Mouse (Mus musculus): Measurements from ENCODE around the gene Gm884. TPM values are rescaled to one million over a fixed set of nuclear protein-coding genes. Genes with fewer than 3 reads are reported as not detected.
A peak's percentile ranks its signal among the peaks of the same experiment; 100 is the strongest.

Gm884 gene
- polyA plus RNA-seq, 1 experiment from 2014 or later: not detected

DNA sequence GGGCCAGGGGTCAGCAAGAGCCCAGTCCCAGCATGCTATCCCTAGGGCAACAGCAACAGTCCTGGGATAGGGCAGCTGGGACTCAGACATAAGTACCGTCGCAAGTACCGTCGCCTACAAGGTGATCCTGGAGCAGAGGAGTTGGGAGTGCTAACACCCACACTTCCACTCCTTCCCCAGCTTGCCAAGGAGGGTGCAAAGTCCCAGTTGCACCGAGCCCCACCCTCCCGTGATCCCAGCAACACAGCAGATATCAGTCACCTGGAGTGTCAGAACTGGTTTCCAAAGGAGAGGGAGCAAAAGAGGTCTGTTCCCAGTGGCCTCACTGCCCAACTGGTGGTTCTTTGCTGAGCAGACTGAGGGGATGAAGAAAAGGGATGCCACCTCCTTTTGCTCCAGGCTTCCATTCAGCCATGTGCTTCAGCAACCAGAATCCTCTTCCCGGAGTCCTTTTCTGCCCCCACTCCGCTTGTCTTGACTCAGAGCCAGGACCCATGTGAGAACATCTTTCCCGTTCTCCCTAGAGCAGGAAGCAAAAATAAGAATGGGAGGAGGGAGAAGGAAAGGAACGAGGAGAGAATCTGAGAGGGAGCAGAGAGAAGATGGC is 32.5 kb upstream of the Gm884 start:
- Histone ChIP-seq H3K27ac (ENCODE audit: low read depth, low read length) (no peak overlapping the region), H3K4me2 (replicated peaks; ENCODE audit: low read depth, low read length) (no peak overlapping the region), H3K4me1 (ENCODE audit: control insufficient read depth, insufficient read depth, low read length) (0 out of 2 replicates have a peak, but pooled peaks cover 12% of the 10 kb centered on the region), H3K36me3 (ENCODE audit: control insufficient read depth, insufficient read depth, low read length) (no peaks in the 10 kb centered on the region), H3K4me3 (ENCODE audit: low read length) (no peak overlapping the region), H3K9ac (ENCODE audit: low read depth, low read length) (no peak overlapping the region), H3K9me3 (ENCODE audit: control insufficient read depth, low read length) (no peaks in the 10 kb centered on the region), H3K27me3 (ENCODE audit: control insufficient read depth, insufficient read depth, low read length) (peaks cover 68% of the 10 kb centered on the region)
- WGBS: 77% methylated on average over 10 of the region's 10 CpGs
- no peak for ATAC-seq (ENCODE audit: low FRiP score, low TSS enrichment)

DNA sequence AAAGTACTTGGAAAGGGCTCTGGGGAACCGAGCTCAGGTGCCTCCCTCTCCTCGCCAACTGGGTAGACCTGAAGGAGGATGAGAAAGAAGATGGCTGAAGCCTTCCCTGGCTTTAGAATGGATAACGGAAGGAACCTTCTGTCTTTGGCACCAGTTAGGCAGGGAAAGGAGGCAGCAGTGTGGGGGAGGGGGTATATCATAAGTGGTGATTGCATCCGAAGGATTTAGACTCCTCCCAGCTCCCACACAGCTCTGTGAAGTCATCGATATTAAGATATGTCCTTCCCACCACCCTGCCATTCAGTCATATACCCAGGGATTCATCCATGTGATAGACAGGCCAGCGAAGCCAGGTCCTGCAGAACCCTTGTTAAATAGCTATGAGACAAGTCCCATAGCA is 30.5 kb upstream of the Gm884 start:
- Histone ChIP-seq H3K27me3 (ENCODE audit: control insufficient read depth, insufficient read depth, low read length) (peaks cover 84% of the 10 kb centered on the region), H3K36me3 (ENCODE audit: control insufficient read depth, insufficient read depth, low read length) (no peaks in the 10 kb centered on the region), H3K27ac (ENCODE audit: low read depth, low read length) (no peak overlapping the region), H3K4me1 (ENCODE audit: control insufficient read depth, insufficient read depth, low read length) (0 out of 2 replicates have a peak, but pooled peaks cover 12% of the 10 kb centered on the region), H3K4me3 (ENCODE audit: low read length) (no peak overlapping the region), H3K4me2 (replicated peaks; ENCODE audit: low read depth, low read length) (no peak overlapping the region), H3K9me3 (ENCODE audit: control insufficient read depth, low read length) (no peaks in the 10 kb centered on the region), H3K9ac (ENCODE audit: low read depth, low read length) (no peak overlapping the region)
- no peak for ATAC-seq (ENCODE audit: low FRiP score, low TSS enrichment)
- 81% methylated on average over 6 of the region's 6 CpGs for WGBS

GRCm38 (mm10) chr11:103649983-103650493 is 29.1 kb upstream of the Gm884 start:
- Histone ChIP-seq H3K27ac (ENCODE audit: low read depth, low read length) (no peak overlapping the region), H3K4me3 (ENCODE audit: low read length) (peak overlapping the region; percentile 43), H3K9ac (ENCODE audit: low read depth, low read length) (no peak overlapping the region), H3K36me3 (ENCODE audit: control insufficient read depth, insufficient read depth, low read length) (no peaks in the 10 kb centered on the region), H3K27me3 (ENCODE audit: control insufficient read depth, insufficient read depth, low read length) (peaks cover 77% of the 10 kb centered on the region), H3K4me1 (ENCODE audit: control insufficient read depth, insufficient read depth, low read length) (0 out of 2 replicates have a peak, but pooled peaks cover 12% of the 10 kb centered on the region), H3K9me3 (ENCODE audit: control insufficient read depth, low read length) (no peaks in the 10 kb centered on the region), H3K4me2 (replicated peaks; ENCODE audit: low read depth, low read length) (peak overlapping the region; percentile 64)
- 1% methylated on average over 37 of the region's 37 CpGs for WGBS
- no peak for ATAC-seq (ENCODE audit: low FRiP score, low TSS enrichment)

GRCm38 (mm10) chr11:103649301-103649982 is 28.5 kb upstream of the Gm884 start, which contains the start of gene Rprml:
Gene Rprml, plus strand, starts transcription at chr11:103649570.
- 1% methylated on average over 52 of the region's 71 CpGs for WGBS
- Histone ChIP-seq H3K4me2 (replicated peaks; ENCODE audit: low read depth, low read length) (peak within 1 kb of the TSS; percentile 64), H3K9ac (ENCODE audit: low read depth, low read length) (no peak within 1 kb of the TSS), H3K27me3 (ENCODE audit: control insufficient read depth, insufficient read depth, low read length) (peaks cover 72% of the 10 kb centered on the region), H3K36me3 (ENCODE audit: control insufficient read depth, insufficient read depth, low read length) (no peaks in the 10 kb centered on the region), H3K9me3 (ENCODE audit: control insufficient read depth, low read length) (no peaks in the 10 kb centered on the region), H3K4me3 (ENCODE audit: low read length) (peak within 1 kb of the TSS; percentile 43), H3K27ac (ENCODE audit: low read depth, low read length) (no peak within 1 kb of the TSS), H3K4me1 (ENCODE audit: control insufficient read depth, insufficient read depth, low read length) (0 out of 2 replicates have a peak, but pooled peaks cover 12% of the 10 kb centered on the region)
- peak; percentile 43; the same call in 1 of the 2 replicates for ATAC-seq (ENCODE audit: low FRiP score, low TSS enrichment)

- no peak overlapping the region for H3K27ac ChIP-seq (ENCODE audit: low read depth, low read length)
- ATAC-seq (ENCODE audit: low FRiP score, low TSS enrichment): no peak
- H3K4me3 ChIP-seq (ENCODE audit: low read length): no peak overlapping the region
- WGBS: 28% methylated on average over 7 of the region's 7 CpGs
- 0 out of 2 replicates have a peak, but pooled peaks cover 12% of the 10 kb centered on the region for H3K4me1 ChIP-seq (ENCODE audit: control insufficient read depth, insufficient read depth, low read length)
- H3K36me3 ChIP-seq (ENCODE audit: control insufficient read depth, insufficient read depth, low read length): no peaks in the 10 kb centered on the region
- no peaks in the 10 kb centered on the region for H3K9me3 ChIP-seq (ENCODE audit: control insufficient read depth, low read length)
- H3K9ac ChIP-seq (ENCODE audit: low read depth, low read length): no peak overlapping the region
- no peak overlapping the region for H3K4me2 ChIP-seq (replicated peaks; ENCODE audit: low read depth, low read length)
- H3K27me3 ChIP-seq (ENCODE audit: control insufficient read depth, insufficient read depth, low read length): peaks cover 65% of the 10 kb centered on the region
These were observed 27.7 kb upstream of the Gm884 start for GRCm38 (mm10) chr11:103648656-103649055.

- H3K9ac ChIP-seq (ENCODE audit: low read depth, low read length): no peak overlapping the region
- 0 out of 2 replicates have a peak, but pooled peaks cover 12% of the 10 kb centered on the region for H3K4me1 ChIP-seq (ENCODE audit: control insufficient read depth, insufficient read depth, low read length)
- no peak overlapping the region for H3K4me3 ChIP-seq (ENCODE audit: low read length)
- H3K4me2 ChIP-seq (replicated peaks; ENCODE audit: low read depth, low read length): no peak overlapping the region
- H3K27ac ChIP-seq (ENCODE audit: low read depth, low read length): no peak overlapping the region
- no peak for ATAC-seq (ENCODE audit: low FRiP score, low TSS enrichment)
- no peaks in the 10 kb centered on the region for H3K36me3 ChIP-seq (ENCODE audit: control insufficient read depth, insufficient read depth, low read length)
- 14% methylated on average over 11 of the region's 11 CpGs for WGBS
- no peaks in the 10 kb centered on the region for H3K9me3 ChIP-seq (ENCODE audit: control insufficient read depth, low read length)
- peaks cover 59% of the 10 kb centered on the region for H3K27me3 ChIP-seq (ENCODE audit: control insufficient read depth, insufficient read depth, low read length)
These were observed 27.1 kb upstream of the Gm884 start for GRCm38 (mm10) chr11:103647921-103648620.

DNA sequence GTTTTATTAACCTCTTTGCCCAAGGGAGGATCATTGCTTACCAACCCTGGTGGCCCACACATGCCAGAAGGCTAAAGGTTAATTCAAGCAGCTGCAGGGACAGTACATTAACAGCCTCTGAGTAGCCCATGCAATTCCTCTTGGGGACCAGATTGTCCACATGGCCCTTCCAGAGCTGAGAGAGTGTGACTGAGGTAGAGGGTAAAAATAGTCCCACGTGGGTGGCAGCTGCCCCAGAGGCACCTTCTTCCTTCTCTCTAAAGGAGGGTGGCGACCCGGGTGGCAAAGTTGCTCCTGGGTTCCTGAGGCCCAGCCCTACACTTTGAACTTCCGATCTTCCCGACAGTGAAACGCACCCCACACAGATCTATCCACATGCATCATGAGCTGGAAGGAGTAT is 25.4 kb upstream of the Gm884 start:
- no peak overlapping the region for H3K4me2 ChIP-seq (replicated peaks; ENCODE audit: low read depth, low read length)
- H3K27me3 ChIP-seq (ENCODE audit: control insufficient read depth, insufficient read depth, low read length): peaks cover 41% of the 10 kb centered on the region
- ATAC-seq (ENCODE audit: low FRiP score, low TSS enrichment): no peak
- H3K4me3 ChIP-seq (ENCODE audit: low read length): no peak overlapping the region
- H3K27ac ChIP-seq (ENCODE audit: low read depth, low read length): no peak overlapping the region
- 61% methylated on average over 6 of the region's 6 CpGs for WGBS
- 0 out of 2 replicates have a peak, but pooled peaks cover 12% of the 10 kb centered on the region for H3K4me1 ChIP-seq (ENCODE audit: control insufficient read depth, insufficient read depth, low read length)
- no peaks in the 10 kb centered on the region for H3K9me3 ChIP-seq (ENCODE audit: control insufficient read depth, low read length)
- H3K9ac ChIP-seq (ENCODE audit: low read depth, low read length): no peak overlapping the region
- no peaks in the 10 kb centered on the region for H3K36me3 ChIP-seq (ENCODE audit: control insufficient read depth, insufficient read depth, low read length)

- Histone ChIP-seq H3K4me1 (ENCODE audit: control insufficient read depth, insufficient read depth, low read length) (0 out of 2 replicates have a peak, but pooled peaks cover 12% of the 10 kb centered on the region), H3K9ac (ENCODE audit: low read depth, low read length) (no peak overlapping the region), H3K27me3 (ENCODE audit: control insufficient read depth, insufficient read depth, low read length) (peaks cover 36% of the 10 kb centered on the region), H3K9me3 (ENCODE audit: control insufficient read depth, low read length) (no peaks in the 10 kb centered on the region), H3K27ac (ENCODE audit: low read depth, low read length) (no peak overlapping the region), H3K4me2 (replicated peaks; ENCODE audit: low read depth, low read length) (no peak overlapping the region), H3K4me3 (ENCODE audit: low read length) (no peak overlapping the region), H3K36me3 (ENCODE audit: control insufficient read depth, insufficient read depth, low read length) (no peaks in the 10 kb centered on the region)
- WGBS: 16% methylated on average over 8 of the region's 8 CpGs
- no peak for ATAC-seq (ENCODE audit: low FRiP score, low TSS enrichment)
These were observed 24.8 kb upstream of the Gm884 start for GRCm38 (mm10) chr11:103645731-103646130.

Data from kidney, embryonic 14.5 days (tissue).